Mouse (Mus musculus) lung, adult 2 months (tissue): Measurements from ENCODE around the gene Vdr.

ENCODE experiments used
- CTCF ChIP-seq: fragments of 200-500 bp; IDR thresholded peaks from 2 replicates; pipeline ENCODE4 v1.5.1; 2011; ENCODE audit warnings: mild to moderate bottlenecking, low read length, control low read depth; ENCODE audit not compliant: insufficient read depth
- POLR2A ChIP-seq: fragments of 200-500 bp; IDR thresholded peaks from 2 replicates; pipeline ENCODE4 v1.6.1; 2011; ENCODE audit warnings: low read depth, mild to moderate bottlenecking, control low read depth, low read length, borderline replicate concordance; ENCODE audit errors: extremely low read depth

DNA sequence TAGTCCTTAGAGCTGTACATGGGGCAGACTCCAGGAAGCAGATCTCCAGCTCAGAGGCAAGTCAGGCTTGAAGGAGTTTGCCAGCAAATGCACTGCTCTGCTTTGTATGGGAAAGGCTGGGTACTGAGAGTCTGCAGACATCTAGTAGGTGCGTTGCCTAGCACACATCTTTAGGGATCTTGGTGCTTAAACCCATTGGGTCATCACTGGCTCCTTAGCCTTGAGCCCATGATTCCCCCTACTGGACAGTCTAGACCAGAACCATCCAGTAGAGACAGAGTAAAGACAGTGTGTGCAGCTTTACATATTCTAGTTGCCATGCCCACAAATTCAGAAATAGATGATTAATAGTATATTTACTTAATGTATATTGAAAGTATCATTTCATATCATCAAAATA is 69.6 kb downstream of the Vdr start:
- no peak for TF ChIP-seq POLR2A
- TF ChIP-seq CTCF, result no peak
